Mouse (Mus musculus): ENCODE measurements around the gene Sh2d7. TPM values are rescaled to one million over a fixed set of nuclear protein-coding genes. Genes with fewer than 3 reads are reported as not detected.

Sh2d7 gene
- total RNA-seq, 2 experiments from 2014 or later = not detected

Other genes starting within 250 kb of the Sh2d7 start
- 10 to 100 TPM; 18.3 to 20.2 TPM for gene Dmxl2, start 37.4 kb upstream of the Sh2d7 start, total RNA-seq (2021)
- 1 to 10 TPM in 1 of 2 experiments, under 1 TPM in 1; 0.71 to 3.4 TPM for gene Cib2, start 21.2 kb downstream of the Sh2d7 start, total RNA-seq (2021)
- 100 to 1,000 TPM; 581 to 585 TPM for gene Idh3a, start 47.4 kb downstream of the Sh2d7 start, total RNA-seq (2021)
- under 1 TPM; 0.14 to 0.27 TPM for gene Acsbg1, start 122.9 kb downstream of the Sh2d7 start, total RNA-seq (2021)
- gene Dnaja4, start 159.9 kb downstream of the Sh2d7 start, total RNA-seq (2021) = 10 to 100 TPM; 48.2 to 51.7 TPM
- gene Wdr61, start 195.5 kb downstream of the Sh2d7 start, total RNA-seq (2021) = 10 to 100 TPM; 32.7 to 34.7 TPM
- not detected for gene Crabp1, start 225.8 kb downstream of the Sh2d7 start, total RNA-seq (2021)

Data from heart, postnatal 14 days (tissue).